Mouse (Mus musculus) lung, embryonic 16.5 days (tissue): ENCODE measurements around the gene Kndc1. TPM values are rescaled to one million over a fixed set of nuclear protein-coding genes. Genes with fewer than 3 reads are reported as not detected.

ENCODE experiments used
- ATAC-seq: fragments of 200-750 bp; cut with Nextera tagmentation; 2 replicates; pipeline ENCODE4 v1.8.0; 2017; ENCODE audit warnings: low read depth, mild to moderate bottlenecking, moderate library complexity
- H3K27ac ChIP-seq: fragments of 300-500 bp; sonication (generic); 2 replicates; pipeline ENCODE4 v1.5.1; 2014; ENCODE audit warnings: mild to moderate bottlenecking, control low read depth, low read length
- H3K27me3 ChIP-seq: fragments of 300-500 bp; sonication (generic); 2 replicates; pipeline ENCODE4 v1.6.1; 2014; ENCODE audit warnings: low read depth, low read length, mixed read lengths; ENCODE audit not compliant: control insufficient read depth, insufficient read depth
- H3K36me3 ChIP-seq: fragments of 300-500 bp; sonication (generic); 2 replicates; pipeline ENCODE4 v1.6.1; 2014; ENCODE audit warnings: low read length; ENCODE audit not compliant: control insufficient read depth, insufficient read depth
- H3K4me1 ChIP-seq: fragments of 300-500 bp; sonication (generic); replicated peaks from 2 replicates; pipeline ENCODE4 v1.6.1; 2014; ENCODE audit warnings: low read length, mixed read lengths; ENCODE audit not compliant: control insufficient read depth, insufficient read depth
- H3K4me2 ChIP-seq: fragments of 300-500 bp; sonication (generic); 2 replicates; pipeline ENCODE4 v1.6.1; 2014; ENCODE audit warnings: low read depth, low read length, control low read depth
- H3K4me3 ChIP-seq: fragments of 300-500 bp; sonication (generic); 2 replicates; pipeline ENCODE4 v1.5.1; 2014; ENCODE audit warnings: mild to moderate bottlenecking, low read length, control low read depth
- H3K9ac ChIP-seq: fragments of 300-500 bp; sonication (generic); 2 replicates; pipeline ENCODE4 v1.6.1; 2014; ENCODE audit warnings: low read length, control low read depth
- H3K9me3 ChIP-seq: fragments of 300-500 bp; sonication (generic); 2 replicates; pipeline ENCODE4 v1.6.1; 2016; ENCODE audit warnings: low read length; ENCODE audit not compliant: control insufficient read depth
- WGBS: fragments of 180-500 bp; shearing (Covaris S2); extraction: QIAGEN DNeasy Blood & Tissue Kit; methylation state at CpG from one replicate; pipeline ENCODE4 v1.1.7; 2014; 5-methylcytosine and 5-hydroxymethylcytosine counted together
- polyA plus RNA-seq: library from polyadenylated mRNA; unstranded; fragments of >200 nt; fragmentation: Nextera tagmentation; extraction: Ambion mirVana; gene quantifications from 2 replicates; pipeline ENCODE4 v1.2.1, GENCODE M21; 2015

Gene Kndc1
- polyA plus RNA-seq, 1 experiment from 2014 or later, result 1.1 TPM

DNA sequence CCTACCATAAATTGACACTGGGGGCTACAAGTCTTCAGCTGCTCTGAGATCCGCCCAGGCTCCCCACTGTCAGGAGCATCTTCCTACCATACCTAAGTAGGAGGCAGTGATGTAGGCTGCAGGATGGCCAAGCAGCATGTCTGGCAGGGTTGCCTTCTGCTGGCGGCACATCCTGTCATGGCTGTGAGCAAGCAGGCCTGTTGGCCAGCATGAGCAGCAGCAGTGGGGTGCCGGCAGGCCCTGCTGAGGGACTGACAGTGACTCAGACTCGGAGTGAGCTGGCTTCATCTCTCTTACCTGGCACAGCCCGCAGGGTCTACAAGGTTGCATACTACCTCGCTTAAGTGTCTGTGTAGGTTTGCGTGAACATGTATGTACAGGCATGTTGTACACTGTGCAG, 5.0 kb downstream of the Kndc1 start:
- WGBS, result 72% methylated on average over 7 of the region's 7 CpGs
- Histone ChIP-seq H3K36me3 (no peaks in the 10 kb centered on the region), H3K27me3 (peaks cover 17% of the 10 kb centered on the region), H3K9ac (no peak overlapping the region), H3K4me3 (no peak overlapping the region), H3K27ac (no peak overlapping the region), H3K9me3 (no peaks in the 10 kb centered on the region), H3K4me2 (no peak overlapping the region), H3K4me1 (no peaks in the 10 kb centered on the region)
- ATAC-seq, result no peak

DNA sequence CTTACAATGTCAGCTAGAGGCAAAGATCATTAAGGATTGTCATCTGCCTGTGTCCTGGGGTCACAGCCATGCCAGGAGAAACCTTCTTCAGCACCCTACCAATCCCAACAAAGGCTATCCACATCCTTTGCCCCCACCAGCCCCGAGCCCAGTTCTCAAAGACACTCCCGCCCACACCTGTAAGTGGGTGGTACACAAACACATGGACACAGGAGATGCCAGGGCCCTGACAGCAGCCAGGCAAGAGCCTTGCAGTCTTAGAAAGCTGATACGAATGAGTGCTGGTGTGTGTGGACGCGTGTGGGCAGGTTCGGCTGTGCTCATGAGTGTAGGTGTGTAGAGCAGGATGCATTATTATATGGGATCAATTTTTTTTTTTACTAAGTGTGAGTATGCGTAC, 6.0 kb downstream of the Kndc1 start:
- H3K9me3 ChIP-seq, result no peaks in the 10 kb centered on the region
- no peaks in the 10 kb centered on the region for H3K36me3 ChIP-seq
- no peak overlapping the region for H3K4me2 ChIP-seq
- H3K4me3 ChIP-seq, result no peak overlapping the region
- no peak overlapping the region for H3K9ac ChIP-seq
- H3K27me3 ChIP-seq, result peaks cover 16% of the 10 kb centered on the region
- no peaks in the 10 kb centered on the region for H3K4me1 ChIP-seq
- 91% methylated on average over 7 of the region's 7 CpGs for WGBS
- ATAC-seq, result no peak
- no peak overlapping the region for H3K27ac ChIP-seq

DNA sequence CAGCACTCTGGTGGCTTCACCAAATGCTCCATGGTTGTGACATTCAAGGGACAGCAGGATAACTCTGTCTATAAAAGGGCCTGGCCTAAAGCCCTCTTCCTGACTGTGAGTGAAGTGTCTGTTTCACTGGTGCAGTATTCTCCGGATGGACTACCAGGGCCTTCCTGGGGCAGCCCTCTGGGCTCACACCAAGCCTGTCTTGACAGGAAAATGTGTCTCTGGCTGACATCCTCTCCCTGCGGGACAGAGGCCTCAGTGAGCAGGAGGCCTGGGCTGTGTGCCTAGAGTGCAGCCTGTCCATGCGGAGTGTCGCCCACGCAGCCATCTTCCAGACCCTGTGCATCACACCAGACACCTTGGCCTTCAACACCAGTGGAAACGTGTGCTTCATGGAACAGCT, 6.4 kb downstream of the Kndc1 start:
- Histone ChIP-seq H3K27ac (no peak overlapping the region), H3K36me3 (no peaks in the 10 kb centered on the region), H3K9ac (no peak overlapping the region), H3K4me3 (no peak overlapping the region), H3K27me3 (peaks cover 13% of the 10 kb centered on the region), H3K9me3 (no peaks in the 10 kb centered on the region), H3K4me1 (no peaks in the 10 kb centered on the region), H3K4me2 (no peak overlapping the region)
- no peak for ATAC-seq
- 78% methylated on average over 6 of the region's 6 CpGs for WGBS

DNA sequence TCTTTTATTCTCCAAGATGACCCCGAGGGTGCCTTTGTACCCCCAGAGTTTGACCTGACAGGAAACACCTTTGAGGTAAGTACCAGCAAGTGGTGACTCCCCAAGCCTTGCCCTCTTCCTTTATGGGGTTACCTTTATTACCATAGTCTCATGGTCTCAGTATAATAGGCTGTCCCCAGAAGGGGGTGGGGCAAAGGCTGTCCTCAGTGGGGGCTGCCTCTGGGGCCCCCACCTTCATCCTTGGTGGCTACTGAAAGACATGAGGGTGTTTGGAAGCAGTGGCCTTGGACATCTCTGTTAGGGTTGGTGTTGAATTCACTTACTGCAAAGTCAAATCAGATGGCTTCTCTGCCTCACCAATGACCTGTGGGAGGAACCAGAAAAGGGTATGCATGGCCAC, 7.5 kb downstream of the Kndc1 start:
- no peaks in the 10 kb centered on the region for H3K36me3 ChIP-seq
- H3K27me3 ChIP-seq, result peaks cover 9% of the 10 kb centered on the region
- H3K4me1 ChIP-seq, result no peaks in the 10 kb centered on the region
- H3K9ac ChIP-seq, result no peak overlapping the region
- no peak overlapping the region for H3K27ac ChIP-seq
- H3K4me2 ChIP-seq, result no peak overlapping the region
- 32% methylated on average over 1 of the region's 1 CpGs for WGBS
- ATAC-seq, result no peak
- no peaks in the 10 kb centered on the region for H3K9me3 ChIP-seq
- H3K4me3 ChIP-seq, result no peak overlapping the region

DNA sequence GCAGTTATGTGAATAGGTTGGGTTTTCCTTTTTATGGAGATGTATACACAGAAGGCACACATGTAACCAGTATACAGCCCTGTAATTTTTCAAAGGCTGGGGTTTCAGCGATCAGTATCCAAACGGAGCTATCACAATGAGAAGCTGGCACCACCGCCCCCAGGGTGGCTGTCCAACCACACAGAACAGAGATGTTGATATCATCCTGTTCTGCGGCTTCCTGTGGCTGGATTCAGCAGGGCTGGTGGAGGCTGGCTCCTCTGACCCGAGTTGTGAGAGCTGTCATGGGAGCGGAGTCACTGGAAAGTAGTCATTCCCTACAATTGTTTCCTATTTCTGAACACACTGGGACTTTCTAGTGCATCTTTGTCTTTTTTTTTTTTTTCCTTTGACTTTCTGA, 10.8 kb downstream of the Kndc1 start:
- Histone ChIP-seq H3K9ac (no peak overlapping the region), H3K4me3 (no peak overlapping the region), H3K4me1 (no peaks in the 10 kb centered on the region), H3K4me2 (no peak overlapping the region), H3K36me3 (no peaks in the 10 kb centered on the region), H3K9me3 (no peaks in the 10 kb centered on the region), H3K27ac (no peak overlapping the region), H3K27me3 (peaks cover 9% of the 10 kb centered on the region)
- 20% methylated on average over 6 of the region's 6 CpGs for whole genome bisulfite sequencing
- no peak for ATAC-seq

DNA sequence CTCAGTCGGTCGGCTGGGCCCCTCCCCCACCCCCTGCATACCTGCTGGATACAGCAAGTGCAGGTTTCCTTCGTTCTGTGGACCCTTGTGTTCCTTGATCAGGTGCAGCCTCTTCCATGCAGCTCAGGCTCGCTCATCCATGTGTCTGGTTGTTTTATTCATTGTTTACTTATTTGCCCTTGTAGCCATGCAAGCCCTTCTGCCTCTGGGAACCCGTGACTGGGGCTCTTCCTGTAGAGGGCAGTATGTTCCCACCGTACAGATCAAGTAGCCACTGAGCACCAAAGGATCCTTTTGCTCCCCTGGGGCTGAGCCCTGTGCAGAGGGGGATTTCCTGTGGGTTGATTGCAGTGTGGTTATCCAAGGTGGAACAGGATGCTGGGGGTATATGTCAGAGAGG, 11.2 kb downstream of the Kndc1 start:
- no peak for ATAC-seq
- H3K4me2 ChIP-seq, result no peak overlapping the region
- peaks cover 9% of the 10 kb centered on the region for H3K27me3 ChIP-seq
- no peak overlapping the region for H3K4me3 ChIP-seq
- no peak overlapping the region for H3K9ac ChIP-seq
- H3K27ac ChIP-seq, result no peak overlapping the region
- 3% methylated on average over 6 of the region's 6 CpGs for WGBS
- H3K9me3 ChIP-seq, result no peaks in the 10 kb centered on the region
- no peaks in the 10 kb centered on the region for H3K4me1 ChIP-seq
- H3K36me3 ChIP-seq, result no peaks in the 10 kb centered on the region

DNA sequence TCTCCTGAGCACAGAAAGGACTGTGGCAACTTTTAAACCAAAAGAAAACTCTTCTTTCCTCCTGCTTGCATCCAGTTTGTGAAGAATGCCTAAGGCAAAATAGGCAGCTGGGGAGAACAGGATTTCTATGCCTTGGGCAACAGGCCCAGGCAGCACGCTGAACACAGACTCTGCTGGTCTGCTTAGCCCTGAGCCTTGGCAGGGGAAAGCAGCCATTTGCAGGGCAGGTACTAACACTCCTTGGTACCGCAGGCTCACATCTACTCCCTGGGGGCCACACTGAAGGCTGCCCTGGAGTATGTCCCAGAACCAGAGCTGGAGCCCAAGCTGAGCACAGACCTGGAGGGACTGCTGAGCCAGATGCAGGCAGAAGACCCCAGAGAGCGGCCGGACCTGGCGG, 13.7 kb downstream of the Kndc1 start:
- no peak overlapping the region for H3K4me2 ChIP-seq
- H3K9ac ChIP-seq, result no peak overlapping the region
- H3K27me3 ChIP-seq, result peaks cover 15% of the 10 kb centered on the region
- H3K4me1 ChIP-seq, result no peaks in the 10 kb centered on the region
- WGBS, result 64% methylated on average over 5 of the region's 5 CpGs
- H3K36me3 ChIP-seq, result no peaks in the 10 kb centered on the region
- no peak overlapping the region for H3K4me3 ChIP-seq
- no peaks in the 10 kb centered on the region for H3K9me3 ChIP-seq
- no peak overlapping the region for H3K27ac ChIP-seq
- no peak for ATAC-seq

DNA sequence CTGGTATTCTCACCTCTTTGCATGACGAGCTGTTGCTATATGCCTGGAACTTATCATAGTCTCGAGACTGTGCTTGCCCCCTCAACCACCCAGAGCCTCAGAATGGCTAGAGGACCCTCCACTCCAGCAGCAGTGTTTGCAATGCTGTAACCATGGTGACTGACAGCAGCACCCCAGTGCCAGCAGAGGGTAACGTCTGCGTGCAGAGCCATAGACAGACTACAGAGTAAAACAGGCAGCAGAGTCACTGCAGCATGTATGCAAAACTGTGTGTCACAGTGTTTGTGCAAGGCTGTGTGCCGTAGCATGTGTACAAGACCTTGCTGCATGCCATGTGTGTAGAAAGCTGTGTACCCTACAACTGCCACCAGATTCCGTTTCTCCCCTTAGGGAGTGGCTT, 15.0 kb downstream of the Kndc1 start:
- Histone ChIP-seq H3K27ac (no peak overlapping the region), H3K9ac (no peak overlapping the region), H3K4me3 (no peak overlapping the region), H3K27me3 (peaks cover 19% of the 10 kb centered on the region), H3K4me2 (no peak overlapping the region), H3K36me3 (no peaks in the 10 kb centered on the region), H3K4me1 (no peaks in the 10 kb centered on the region), H3K9me3 (no peaks in the 10 kb centered on the region)
- no peak for ATAC-seq
- WGBS, result 34% methylated on average over 6 of the region's 6 CpGs

DNA sequence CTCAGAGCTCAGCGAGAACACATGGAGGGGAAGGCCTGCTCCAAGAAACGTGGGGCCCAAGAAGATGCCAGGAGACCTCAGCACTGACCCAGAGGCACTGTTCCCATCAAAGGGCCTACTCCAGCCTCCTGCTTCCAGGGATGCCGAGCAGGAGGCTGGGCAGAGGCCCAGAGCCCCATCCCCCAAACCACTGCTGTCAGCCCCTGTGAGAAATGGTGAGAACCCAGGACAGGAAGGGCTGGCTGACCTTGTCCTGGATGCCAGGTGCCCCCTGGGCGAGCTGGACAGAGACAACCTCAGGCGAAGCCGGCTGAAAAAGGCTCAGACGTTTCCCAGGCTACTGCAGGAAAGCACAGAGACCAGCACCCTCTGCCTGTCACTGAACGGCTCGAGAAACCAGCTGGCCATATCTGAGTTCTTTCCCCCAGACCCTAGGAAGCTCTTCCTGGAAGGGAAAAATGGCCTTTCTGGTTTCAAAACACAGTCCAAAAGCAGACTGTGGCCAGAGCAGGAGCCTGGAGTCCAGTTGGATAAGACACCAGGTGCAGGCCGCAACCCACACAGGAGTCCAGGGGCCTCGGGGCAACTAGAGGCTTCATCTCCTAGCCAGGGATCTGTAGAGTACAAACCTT, 15.8 kb downstream of the Kndc1 start:
- peaks cover 13% of the 10 kb centered on the region for H3K27me3 ChIP-seq
- H3K9me3 ChIP-seq, result no peaks in the 10 kb centered on the region
- no peak overlapping the region for H3K4me2 ChIP-seq
- H3K9ac ChIP-seq, result no peak overlapping the region
- H3K27ac ChIP-seq, result no peak overlapping the region
- no peaks in the 10 kb centered on the region for H3K36me3 ChIP-seq
- no peak for ATAC-seq
- WGBS, result 43% methylated on average over 11 of the region's 11 CpGs
- no peaks in the 10 kb centered on the region for H3K4me1 ChIP-seq
- H3K4me3 ChIP-seq, result no peak overlapping the region
